Mouse (Mus musculus): ENCODE data around the gene Slamf7.

- TF ChIP-seq EP300 (IDR thresholded peaks at IDR 0.05; ENCODE audit: low read depth) (no peak), CTCF (IDR thresholded peaks at IDR 0.05; ENCODE audit: low read depth) (no peak)
Measured at GRCm38 (mm10) chr1:171637101-171637500, 15.7 kb downstream of the Slamf7 start.

Data from liver, postnatal 0 days (tissue).